Mouse (Mus musculus): ENCODE results near the gene Lrrtm4.

DNA sequence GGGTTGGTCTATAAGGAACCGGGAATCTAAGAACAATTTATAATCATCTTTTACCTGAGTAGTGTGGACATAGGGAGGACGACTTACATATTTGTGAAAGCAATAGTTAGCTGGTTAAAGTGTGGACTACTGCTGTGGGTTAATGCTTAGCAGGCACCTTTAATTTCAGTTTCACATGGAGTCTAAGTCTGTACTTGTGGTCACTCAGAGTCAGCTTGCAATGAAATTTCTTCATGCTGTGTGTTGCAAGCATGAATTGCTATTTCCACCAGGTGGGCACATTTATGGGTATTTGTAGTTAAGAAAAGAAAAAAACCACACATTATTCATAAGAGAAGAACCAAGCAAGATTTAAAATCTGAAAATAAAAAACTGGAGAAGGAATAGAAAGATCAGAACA, 558.5 kb downstream of the Lrrtm4 start:
- no peak for TF ChIP-seq POLR2A (IDR thresholded peaks at IDR 0.05; ENCODE audit: insufficient read depth, low read length)
- TF ChIP-seq CTCF (IDR thresholded peaks at IDR 0.05; ENCODE audit: low read depth, low read length): no peak
- no peak for TF ChIP-seq EP300 (IDR thresholded peaks at IDR 0.05; ENCODE audit: insufficient read depth, low read depth, low read length)

All from ES-Bruce4 (cell line).